Mouse (Mus musculus) cerebellum, postnatal 25 days (tissue): ENCODE measurements around the gene Cmas.
A peak's percentile ranks its signal among the peaks of the same experiment; 100 is the strongest.

ENCODE experiments used
- DNase-seq, 2 experiments: peaks; one replicate each; pipeline ENCODE4 v3.0.0; 2021; ENCODE audit warnings: mixed read lengths in 2 of 2

The Cmas gene

DNA sequence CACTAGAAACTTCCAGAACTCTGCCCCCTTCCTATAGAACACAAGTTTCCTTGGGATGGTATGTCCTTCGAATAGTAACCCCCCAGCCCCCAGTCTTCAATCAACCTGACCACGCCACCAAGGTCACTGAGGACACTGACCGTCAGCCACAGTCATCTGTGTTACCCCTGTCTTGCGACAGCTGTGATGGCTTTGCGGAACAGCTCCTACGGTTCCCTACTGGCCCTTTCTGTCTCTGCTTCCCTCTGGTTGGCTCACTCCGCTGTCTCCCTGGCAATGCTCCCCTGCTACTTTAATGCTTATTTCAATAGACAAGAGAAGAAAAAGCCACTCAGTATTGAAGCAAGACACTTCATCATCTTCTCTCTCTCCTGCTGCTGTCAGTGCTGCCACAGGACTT lies 37.0 kb downstream of the Cmas start:
- DNase-seq, result no peak

DNA sequence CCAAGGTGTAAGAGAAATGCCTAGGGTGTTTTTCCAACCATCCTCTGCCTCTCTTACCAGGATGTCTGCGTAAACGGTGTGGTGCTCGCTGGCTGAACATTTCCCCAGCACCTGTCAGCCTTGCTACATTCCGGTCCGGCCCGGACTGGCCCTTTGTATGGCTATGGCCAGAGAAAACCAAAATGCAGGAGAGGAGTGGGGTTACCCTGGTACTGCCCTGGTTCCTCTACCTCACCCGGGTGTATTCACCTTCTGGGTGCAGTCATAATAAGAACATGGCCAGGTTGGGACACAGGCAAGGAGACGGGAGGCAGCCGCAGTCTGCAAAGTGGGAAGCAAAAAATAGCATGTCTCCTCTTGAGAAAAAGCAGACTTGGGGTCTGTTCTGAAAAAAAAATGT lies 38.6 kb downstream of the Cmas start:
- no peak for DNase-seq

DNA sequence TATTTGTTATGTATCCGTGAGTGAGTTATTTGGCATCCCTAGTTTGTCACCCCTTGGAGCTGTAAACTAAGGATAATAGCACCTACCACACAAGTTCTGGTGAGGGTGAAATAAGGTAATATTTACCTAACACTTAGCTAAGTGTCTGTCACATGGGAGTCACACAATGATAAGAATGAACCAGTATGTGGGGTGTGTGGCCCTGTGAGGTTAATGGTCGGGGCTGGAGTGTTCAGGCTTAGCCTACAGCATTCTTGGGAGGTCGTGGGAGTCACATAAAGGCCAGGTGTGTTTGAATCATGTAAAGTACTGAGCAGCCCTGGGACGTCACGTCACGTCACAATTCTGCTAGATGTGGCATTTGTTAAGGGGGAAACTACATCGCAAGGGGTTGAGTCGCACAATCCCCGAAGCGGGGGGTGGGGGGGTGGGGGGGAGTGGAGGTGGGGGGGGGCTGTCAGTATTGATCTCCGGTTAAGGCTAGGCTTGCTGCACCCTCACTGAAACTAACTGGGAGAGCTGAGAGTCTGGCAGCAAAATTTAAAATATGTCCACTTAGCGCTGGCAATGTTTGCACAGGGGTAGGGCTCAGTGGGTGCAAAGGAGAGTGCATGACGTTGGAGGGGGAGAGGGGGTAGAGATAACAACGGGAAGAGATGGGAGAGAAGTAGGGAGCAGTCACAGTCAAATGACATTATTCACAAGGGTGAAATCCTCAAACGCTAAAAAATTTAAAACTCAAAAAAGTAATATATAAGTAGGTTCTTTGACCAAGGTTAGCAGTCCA lies 39.4 kb downstream of the Cmas start:
- DNase-seq, result no peak

DNA sequence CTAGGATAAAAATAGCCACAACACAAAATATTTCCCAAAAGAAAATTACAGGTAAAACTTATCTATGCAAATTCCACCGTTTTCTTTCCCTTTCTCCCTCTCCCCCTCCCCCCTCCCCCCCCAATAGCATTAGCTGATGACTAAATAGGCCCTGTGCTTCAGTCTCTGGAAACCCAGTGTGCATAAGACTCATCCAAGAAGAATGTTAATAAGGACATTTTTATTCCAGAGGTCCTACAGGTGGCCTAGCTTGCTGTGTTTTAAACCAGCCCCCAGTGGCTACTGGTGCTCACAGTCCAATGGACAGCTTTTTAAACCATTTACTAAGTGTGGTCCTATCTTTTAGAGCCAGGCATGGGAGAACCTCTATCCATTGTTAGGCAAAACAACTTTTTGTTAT lies 41.5 kb downstream of the Cmas start:
- DNase-seq, result no peak

DNA sequence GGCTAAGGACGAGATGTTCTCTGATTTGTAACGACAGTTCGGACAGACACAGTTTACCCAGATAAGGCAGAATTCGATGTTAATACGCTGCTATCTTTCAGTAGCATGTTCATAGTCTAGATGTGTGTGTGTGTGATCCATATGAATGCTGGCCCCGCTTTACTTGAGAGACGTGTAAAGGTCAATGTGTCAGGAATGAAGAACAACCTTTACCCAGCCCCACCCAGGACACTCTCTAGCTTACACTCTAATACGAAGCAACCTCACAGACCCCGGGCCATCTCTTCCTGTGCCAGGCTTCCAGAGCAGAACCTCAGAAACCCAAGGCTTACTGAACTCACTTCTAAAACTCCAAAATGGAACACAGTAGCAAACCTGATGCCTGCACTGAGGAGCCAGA lies 42.4 kb downstream of the Cmas start:
- no peak for DNase-seq

DNA sequence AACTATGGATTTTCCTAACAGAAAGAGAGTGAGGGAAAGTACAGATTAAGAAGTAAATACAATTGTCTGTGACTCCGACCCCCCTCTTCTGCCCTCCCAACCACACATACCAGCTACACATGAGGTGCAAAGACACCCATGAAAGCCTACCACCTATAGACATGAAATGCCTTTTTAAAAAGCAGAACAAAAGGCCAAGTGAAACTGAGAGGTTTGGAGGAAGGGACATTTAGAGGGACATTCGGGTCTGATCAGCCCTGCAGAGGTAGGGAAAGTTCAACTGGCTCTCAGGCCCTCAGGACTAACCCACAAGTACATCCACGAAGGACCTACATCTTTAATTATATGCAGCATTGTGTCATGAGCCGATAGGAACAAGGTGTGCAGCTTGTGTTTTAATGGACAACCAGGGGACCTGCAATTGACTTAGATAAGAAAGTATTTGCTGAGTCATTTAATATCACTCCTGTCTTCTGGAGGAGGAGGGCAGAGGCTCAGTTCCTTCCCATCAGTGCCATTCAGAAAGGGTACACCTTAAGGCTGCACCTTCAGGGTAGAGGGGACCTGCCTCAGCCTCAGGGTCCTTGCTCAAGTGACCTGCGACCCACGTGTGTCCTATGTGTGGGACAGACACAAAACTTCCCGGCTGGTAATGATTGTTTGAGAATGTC lies 43.4 kb downstream of the Cmas start:
- no peak for DNase-seq

DNA sequence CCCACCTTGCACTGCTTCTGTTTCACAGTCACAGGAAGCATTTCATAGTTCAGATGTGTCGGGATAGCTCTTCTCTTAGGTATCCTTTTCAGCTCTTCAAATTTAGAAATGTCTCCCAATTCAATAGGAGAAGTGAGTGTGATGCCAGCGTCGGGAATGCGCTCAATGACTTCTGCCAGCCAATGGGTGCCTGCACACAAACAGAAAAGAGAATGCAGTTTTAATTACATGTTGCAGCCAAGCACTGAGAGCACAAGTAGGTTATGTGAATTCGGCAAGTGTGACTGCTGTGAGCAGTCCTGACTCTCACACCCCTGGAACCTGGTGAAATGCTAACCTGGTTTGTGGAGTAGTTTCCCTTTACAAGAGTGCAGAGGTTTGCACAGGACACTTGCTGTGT lies 45.2 kb downstream of the Cmas start:
- DNase-seq, result no peak

DNA sequence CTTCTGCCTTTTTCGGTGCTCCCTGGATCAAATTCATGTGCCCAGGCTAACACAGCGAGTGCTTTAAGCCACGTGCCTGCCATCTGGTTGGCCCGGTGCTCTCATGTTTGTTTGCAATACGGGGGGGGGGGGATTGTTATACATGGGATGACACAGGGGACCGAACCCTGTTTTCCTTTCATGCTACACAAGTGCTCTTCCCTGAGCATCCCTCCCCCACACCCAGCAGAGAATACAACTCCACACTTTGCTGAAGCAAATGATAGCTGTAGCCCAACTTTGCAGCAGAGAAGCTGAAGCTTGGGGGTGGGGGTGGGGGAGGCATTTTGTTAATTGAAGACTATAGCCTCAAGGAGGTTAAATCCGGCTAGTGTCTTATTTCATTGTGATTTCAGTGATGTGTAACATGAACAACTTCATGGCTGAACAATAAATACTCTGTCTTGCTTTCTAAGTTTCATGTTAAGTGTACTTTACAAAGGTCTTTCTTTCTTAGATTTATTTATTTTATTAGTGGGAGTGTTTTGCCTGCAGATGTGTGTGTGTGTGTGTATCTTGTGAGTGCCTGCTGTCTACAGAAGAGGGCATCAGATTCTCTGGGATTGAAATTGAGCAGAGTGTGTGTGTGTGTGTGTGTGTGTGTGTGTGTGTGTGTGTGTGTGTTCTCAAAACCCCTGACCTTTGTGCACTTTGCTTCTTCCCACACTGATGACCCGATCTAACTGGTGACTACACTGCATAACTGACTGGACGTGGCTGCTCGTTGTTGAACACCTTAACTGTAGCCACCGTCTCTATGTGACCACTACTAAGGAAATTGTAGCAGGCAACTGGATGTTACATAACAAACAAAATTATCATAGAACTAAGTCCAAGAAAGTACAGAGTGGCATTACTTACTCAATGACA lies 46.4 kb downstream of the Cmas start:
- DNase-seq, result no peak

DNA sequence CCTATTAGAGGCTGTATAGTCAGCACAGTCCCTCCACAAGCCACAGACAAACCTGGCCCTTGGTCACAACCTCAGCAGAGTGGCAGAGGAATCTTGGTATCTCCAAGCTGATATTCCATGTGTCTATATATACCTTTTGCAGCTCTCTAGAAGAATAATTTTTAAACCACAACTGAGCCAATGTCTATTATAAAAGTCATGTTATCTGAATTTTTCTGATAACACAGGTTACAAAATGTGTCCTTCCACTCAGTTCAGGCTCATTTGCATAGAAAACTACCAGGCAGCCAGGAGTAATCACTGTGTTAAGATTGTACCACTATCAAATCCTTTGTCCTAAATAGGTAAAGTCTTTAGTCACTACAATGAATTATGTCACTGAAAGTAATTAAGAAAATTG lies 47.9 kb downstream of the Cmas start, which contains the start of gene Sult6b2:
Gene Sult6b2 (minus strand): TSS at position 101 of the 400 bp plus-strand sequence.
- DNase-seq, result no peak

DNA sequence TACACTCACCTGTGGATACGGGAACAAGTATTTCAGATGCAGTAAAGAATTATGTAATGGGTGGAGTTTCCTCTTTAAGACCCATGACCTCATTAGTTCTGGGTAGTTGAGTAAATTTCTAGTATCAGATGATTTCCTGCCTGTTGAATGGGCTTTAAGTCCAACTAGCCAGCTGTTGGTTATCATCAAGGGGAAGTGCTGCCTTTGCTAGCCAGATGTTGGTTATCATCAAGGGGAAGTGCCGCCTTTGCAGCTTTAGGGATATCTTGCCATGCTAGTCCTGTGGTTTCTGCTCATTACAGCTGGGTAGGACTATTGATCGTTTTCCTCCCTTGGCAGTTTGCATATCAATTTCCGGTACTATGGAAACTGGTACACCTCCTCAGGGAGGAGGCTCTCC lies 49.8 kb downstream of the Cmas start:
- DNase-seq, result no peak

DNA sequence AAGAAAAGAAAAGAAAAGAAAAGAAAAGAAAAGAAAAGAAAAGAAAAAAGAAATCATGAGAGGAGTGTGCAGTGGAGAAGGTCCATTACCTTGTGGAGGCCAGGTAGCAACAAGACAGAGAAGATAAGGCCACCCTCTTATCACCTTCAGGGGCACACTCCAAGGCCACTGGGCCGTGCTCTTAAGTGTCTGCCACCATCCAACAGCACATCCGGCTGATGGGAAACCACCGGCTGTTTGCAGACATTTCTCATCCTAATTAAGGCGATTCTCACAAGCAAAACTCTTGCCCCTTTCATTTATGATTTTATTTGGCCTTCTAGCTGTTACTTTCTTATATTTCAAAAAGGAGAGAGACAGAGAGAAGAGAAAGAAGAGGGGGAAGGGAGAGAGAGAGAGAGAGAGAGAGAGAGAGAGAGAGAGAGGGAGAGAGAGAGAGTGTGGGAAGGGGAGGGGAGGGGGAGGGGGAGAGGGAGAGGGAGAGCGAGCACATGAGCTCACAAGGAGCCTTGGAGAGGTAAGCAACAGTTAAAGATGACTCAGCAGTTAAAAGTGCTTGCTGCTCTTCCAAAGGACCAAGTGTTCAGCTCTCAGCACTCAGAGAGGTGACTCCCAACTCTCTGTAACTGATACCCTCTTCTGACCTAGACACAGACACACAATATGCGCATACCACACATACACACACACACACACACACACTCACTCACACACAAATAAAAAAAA lies 53.0 kb downstream of the Cmas start:
- no peak for DNase-seq

DNA sequence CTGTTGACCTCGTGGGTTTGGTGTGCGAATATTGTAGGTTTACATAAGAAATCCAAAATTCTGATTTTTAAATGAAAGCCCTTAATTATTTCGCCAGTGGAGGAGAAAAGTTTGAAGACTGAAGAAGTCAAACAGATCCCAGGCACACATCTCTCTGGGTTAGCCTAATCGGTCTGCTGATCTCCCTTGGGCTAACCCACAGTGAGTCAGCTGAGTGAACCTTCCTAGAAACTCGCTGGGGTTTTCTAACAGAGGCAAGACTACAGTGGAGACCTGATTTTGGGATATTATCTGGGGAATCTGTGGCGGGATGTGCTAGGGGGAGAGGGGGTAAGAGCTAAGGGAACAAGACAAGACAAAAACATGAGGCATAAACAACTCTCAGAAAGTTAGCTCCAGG lies 53.8 kb downstream of the Cmas start:
- DNase-seq, result no peak

DNA sequence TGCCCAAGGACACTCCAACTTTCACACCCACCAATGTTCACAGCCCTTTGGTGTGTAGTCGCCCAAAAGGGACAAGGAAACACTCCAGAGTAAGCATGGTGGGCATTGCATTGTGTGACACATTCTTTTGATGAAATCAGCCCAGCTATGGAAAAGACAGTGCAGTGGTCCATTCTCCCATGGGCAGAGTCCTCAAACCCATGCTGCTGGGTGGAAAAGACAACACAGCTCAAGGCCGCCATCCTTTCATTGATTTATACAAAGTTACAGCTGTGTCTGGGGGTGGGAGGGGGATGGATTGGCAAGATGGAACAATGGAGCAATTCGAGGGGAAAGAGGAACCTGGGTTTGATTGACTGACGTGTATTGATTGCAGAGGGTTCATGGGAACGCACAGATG lies 56.5 kb downstream of the Cmas start:
- no peak for DNase-seq

DNA sequence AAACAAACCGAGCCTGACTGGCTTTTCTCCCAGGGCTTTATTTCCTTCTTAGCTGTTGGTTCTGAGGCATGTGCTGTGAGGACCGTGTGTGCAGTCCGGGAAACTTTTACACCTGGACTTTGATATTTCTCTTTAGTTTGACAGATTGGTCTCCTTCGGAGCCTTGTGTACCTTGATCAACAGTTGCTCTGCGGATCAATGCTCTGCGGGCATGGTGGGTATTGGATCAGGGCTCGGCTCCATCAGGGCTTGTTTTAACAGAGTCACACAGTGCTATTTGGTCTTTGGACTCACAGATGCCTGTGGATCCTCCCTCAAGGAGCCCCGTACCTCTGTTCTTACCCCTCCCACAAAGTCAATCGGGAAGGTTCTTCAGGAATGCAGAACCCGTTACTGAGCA lies 57.5 kb downstream of the Cmas start:
- DNase-seq, result no peak

DNA sequence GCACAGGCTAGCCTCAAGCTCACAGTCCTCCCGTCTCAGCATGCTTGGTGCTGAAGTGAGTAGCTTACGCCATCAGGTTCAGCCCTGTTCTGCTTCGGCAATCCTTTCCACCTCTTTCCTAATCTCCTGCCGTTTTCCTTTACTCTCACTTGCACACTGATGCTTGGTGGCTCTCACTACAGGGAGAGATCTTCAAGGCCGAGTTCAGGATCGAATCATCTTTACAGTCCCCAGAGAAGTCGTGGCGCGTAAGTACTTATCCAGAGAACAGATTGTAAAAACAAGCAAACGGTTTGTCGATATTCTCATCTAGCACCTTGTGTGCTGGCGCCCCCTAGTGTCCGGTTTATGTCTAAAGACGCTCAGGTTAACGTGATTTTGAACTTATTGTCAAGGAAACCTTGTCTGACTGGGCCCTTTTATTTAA lies 58.0 kb downstream of the Cmas start:
- peak; percentile 85 to 94 for DNase-seq

DNA sequence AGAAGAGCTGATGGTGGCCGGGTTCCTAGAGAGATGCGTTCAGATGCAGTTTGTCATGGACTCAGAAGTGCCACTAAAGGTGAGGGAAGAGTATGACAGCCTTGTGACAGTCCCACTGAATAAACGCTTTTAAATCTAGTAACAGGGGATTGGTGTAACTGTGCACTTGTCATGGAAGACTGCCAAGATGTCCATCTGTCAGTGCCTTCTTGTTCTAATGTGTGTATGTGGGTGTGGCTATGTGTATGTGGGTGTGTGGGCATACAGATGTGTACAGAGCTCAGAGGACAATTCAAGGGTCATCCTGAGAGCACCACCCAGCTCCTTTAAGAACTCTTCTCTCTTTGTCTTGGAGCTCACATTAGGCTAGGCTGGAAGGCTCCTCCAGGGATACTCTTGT lies 59.0 kb downstream of the Cmas start:
- DNase-seq, result no peak

DNA sequence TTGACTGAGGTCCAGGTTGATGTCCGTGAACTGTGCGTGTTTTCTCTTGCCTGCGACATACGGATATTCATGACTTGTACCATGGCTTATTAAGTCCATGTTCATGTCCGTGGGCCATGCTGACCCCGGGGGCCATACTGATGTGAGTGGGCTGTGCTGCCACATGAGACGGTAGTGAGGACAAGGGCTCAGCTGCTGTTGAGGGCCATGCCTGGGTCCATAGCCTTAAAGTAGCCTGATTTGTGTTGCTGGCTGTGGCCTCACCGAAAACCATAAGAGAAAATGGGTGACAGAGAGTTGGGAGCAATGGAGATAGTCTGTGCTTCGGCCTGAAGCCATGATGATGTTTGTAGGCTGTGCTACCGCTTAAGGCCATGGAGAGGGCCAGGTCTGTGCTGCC lies 61.8 kb downstream of the Cmas start:
- DNase-seq, result no peak

DNA sequence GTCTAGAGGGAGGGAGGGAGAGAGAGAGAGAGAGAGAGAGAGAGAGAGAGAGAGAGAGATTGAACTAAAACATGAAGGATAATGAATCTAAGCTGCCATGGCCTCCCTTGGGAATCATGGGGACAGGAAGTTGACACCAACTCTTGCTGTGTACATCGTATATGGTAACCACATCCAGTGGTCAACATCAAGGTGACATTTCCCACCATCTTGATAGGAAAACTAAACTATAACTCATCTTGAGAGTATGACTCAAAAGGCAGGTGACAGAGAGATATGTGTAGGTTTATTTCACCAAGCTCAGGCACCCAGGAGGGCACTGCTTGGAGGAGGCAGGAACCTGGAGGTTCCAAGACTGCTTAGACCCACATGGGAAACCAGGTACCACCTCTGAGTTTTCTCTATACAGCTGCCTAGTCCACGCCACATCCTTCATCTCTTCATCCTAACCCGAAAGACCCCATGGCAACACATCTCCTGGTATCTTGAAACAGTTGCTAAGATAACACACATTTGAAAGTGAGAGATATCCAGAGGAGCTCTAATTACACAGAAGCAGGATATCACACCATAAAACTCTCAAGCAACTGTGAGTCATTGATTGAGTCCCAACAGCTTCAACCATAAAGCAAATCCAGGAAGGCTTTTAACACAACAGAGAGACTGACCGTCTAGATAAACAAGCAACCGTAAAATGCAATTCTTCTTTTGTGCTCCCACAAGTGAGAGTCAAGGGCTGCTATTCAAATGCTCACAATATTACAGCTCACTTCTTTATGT lies 66.7 kb downstream of the Cmas start:
- DNase-seq, result no peak
